Comparison of ENCODE assay signal across 7 mouse cellular contexts in the genomic region with DNA sequence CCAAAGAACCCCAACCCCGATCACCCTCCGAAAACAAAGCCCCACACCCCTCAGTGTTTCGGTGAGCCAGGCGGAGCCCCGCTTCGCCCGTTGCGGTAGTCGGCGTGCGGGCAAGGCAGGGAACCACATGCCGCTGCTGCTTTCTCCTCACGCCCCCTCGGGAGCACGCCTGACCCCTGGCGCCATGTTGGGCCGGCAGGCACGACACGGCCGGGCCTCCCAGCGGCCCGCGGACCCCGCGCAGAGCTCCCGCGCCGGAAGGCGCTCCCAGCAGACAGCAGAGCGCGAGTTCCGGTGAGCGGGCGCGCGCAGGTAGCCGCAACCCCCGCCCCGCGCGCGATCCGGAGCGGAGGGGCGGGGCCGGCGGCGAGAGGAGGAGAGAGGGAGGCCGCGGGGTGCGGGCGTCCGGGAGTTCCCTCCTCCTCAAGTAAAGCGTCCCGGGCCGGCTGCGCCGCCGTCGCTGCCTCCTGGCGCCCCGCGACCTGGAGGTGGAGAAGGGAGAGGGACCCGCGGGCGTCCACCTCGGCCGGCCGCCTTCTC. TPM values are rescaled to one million over a fixed set of nuclear protein-coding genes. Genes with fewer than 3 reads are reported as not detected.
DNase-seq lines count a peak whose midpoint lies in the region; ATAC-seq and TF ChIP-seq lines count a peak whose summit lies in the region.

Gene Yes1, plus strand, starts transcription at position 371 of the 540 bp plus-strand sequence.

- intact Hi-C loops in gastrocnemius, postnatal 36 days (cut with DNase I), result no loop called here

- peak within 1 kb of the TSS; percentile 92 for H3K4me3 ChIP-seq in intestine, embryonic 15.5 days (replicated peaks)
- H3K4me3 ChIP-seq in limb, embryonic 10.5 days, result peak within 1 kb of the TSS; percentile 76
- H3K4me3 ChIP-seq in midbrain, embryonic 12.5 days, result peak within 1 kb of the TSS; percentile 87
- peak within 1 kb of the TSS; percentile 85 for H3K4me3 ChIP-seq in small intestine, adult 2 months (ENCODE audit: low read depth, low read length)

- H3K9me3 ChIP-seq in intestine, embryonic 15.5 days, result no peaks in the 10 kb centered on the region
- H3K9me3 ChIP-seq in limb, embryonic 10.5 days (replicated peaks), result no peaks in the 10 kb centered on the region
- no peaks in the 10 kb centered on the region for H3K9me3 ChIP-seq in midbrain, embryonic 12.5 days

- TF ChIP-seq POLR2A in small intestine, adult 2 months (IDR thresholded peaks at IDR 0.05; ENCODE audit: low read depth, low read length), result peak; percentile 65

- H3K4me2 ChIP-seq in intestine, embryonic 15.5 days (replicated peaks), result peak within 1 kb of the TSS; percentile 71
- peak within 1 kb of the TSS; percentile 69 for H3K4me2 ChIP-seq in midbrain, embryonic 12.5 days (replicated peaks)

- ATAC-seq in intestine, embryonic 15.5 days, result peak; percentile 99
- peak; percentile 94 for ATAC-seq in midbrain, embryonic 12.5 days (ENCODE audit: low FRiP score, low read depth)

- no peaks in the 10 kb centered on the region for H3K27me3 ChIP-seq in intestine, embryonic 15.5 days (replicated peaks)
- H3K27me3 ChIP-seq in limb, embryonic 10.5 days (ENCODE audit: low read depth, poor library complexity, severe bottlenecking), result no peaks in the 10 kb centered on the region
- no peaks in the 10 kb centered on the region for H3K27me3 ChIP-seq in midbrain, embryonic 12.5 days
- H3K27me3 ChIP-seq in small intestine, adult 2 months (ENCODE audit: control insufficient read depth, insufficient read depth, low read length), result no peaks in the 10 kb centered on the region

- no peaks in the 10 kb centered on the region for H3K4me1 ChIP-seq in intestine, embryonic 15.5 days (replicated peaks)
- H3K4me1 ChIP-seq in limb, embryonic 10.5 days, result peaks cover 6% of the 10 kb centered on the region; the same call in 1 of the 2 replicates
- H3K4me1 ChIP-seq in midbrain, embryonic 12.5 days, result peaks cover 13% of the 10 kb centered on the region
- no peaks in the 10 kb centered on the region; the same call in 1 of the 2 replicates for H3K4me1 ChIP-seq in small intestine, adult 2 months (ENCODE audit: control insufficient read depth, insufficient read depth, insufficient read length, low read length)

- WGBS in intestine, embryonic 15.5 days, result under 1% methylated on average over 68 of the region's 69 CpGs
- WGBS in limb, embryonic 10.5 days, result 0% methylated on average over 53 of the region's 69 CpGs
- under 1% methylated on average over 47 of the region's 69 CpGs for WGBS in midbrain, embryonic 12.5 days
- WGBS in small intestine, adult 2 months, result 1% methylated on average over 56 of the region's 69 CpGs

- H3K27ac ChIP-seq in intestine, embryonic 15.5 days, result peak within 1 kb of the TSS; percentile 86
- H3K27ac ChIP-seq in limb, embryonic 10.5 days, result peak within 1 kb of the TSS; percentile 98
- peak within 1 kb of the TSS; percentile 93 for H3K27ac ChIP-seq in midbrain, embryonic 12.5 days (replicated peaks)
- H3K27ac ChIP-seq in small intestine, adult 2 months (ENCODE audit: insufficient read depth, low read depth, low read length), result peak within 1 kb of the TSS; percentile 74

- H3K36me3 ChIP-seq in intestine, embryonic 15.5 days, result no peaks in the 10 kb centered on the region
- H3K36me3 ChIP-seq in limb, embryonic 10.5 days, result no peaks in the 10 kb centered on the region
- no peaks in the 10 kb centered on the region for H3K36me3 ChIP-seq in midbrain, embryonic 12.5 days
- H3K36me3 ChIP-seq in small intestine, adult 2 months (ENCODE audit: control insufficient read depth, insufficient read depth, low read length), result no peaks in the 10 kb centered on the region

- H3K9ac ChIP-seq in intestine, embryonic 15.5 days, result peak within 1 kb of the TSS; percentile 91
- peak within 1 kb of the TSS; percentile 81 for H3K9ac ChIP-seq in midbrain, embryonic 12.5 days (replicated peaks)

- peak; percentile 93 for DNase-seq in adrenal gland, postnatal 10 days
- DNase-seq in embryo, embryonic 10.5 days (ENCODE audit: low spot score), result peak; percentile 90
- DNase-seq in gastrocnemius, postnatal 36 days, result peak; percentile 64
- DNase-seq in limb, embryonic 10.5 days (ENCODE audit: low spot score), result peak; percentile 91

- no peak for TF ChIP-seq CTCF in small intestine, adult 2 months (IDR thresholded peaks at IDR 0.05; ENCODE audit: extremely low read depth, insufficient read length, insufficient replicate concordance, low read depth, low read length)

RNA-seq across cellular contexts. Expression of gene Yes1, which starts in this region (rescaled TPM):
- total RNA-seq in adrenal gland, postnatal 10 days (2021), result 10 to 100 TPM; 43.1 to 44.3 TPM
- total RNA-seq in gastrocnemius, postnatal 36 days (2021), result 1 to 10 TPM; 7.1 to 8.8 TPM
- 31.5 and 35.4 TPM in 2 replicates for polyA plus RNA-seq in intestine, embryonic 15.5 days (2015; fragmentation: Nextera tagmentation; extraction: Ambion mirVana)
- polyA plus RNA-seq in limb, embryonic 10.5 days (2016; fragmentation: Nextera tagmentation; extraction: Ambion mirVana), result 33.7 and 35.7 TPM in 2 replicates
- 32.3 and 33.9 TPM in 2 replicates for polyA plus RNA-seq in midbrain, embryonic 12.5 days (2016; fragmentation: Nextera tagmentation; extraction: Ambion mirVana)
- polyA plus RNA-seq in small intestine, adult 2 months (2012; rRNA removed), result 2.2 and 5.0 TPM in 2 replicates

Comparison
In these comparisons a context has a peak if more than half of its experiments do, and no peak if none do; other contexts are left out.
1. Peak in every context shown above with its lines: DNase-seq, ATAC-seq, H3K4me3 ChIP-seq and H3K27ac ChIP-seq.
2. RNA of gene Yes1 (total RNA-seq): 43.1 to 44.3 TPM in adrenal gland, postnatal 10 days; 7.1 to 8.8 TPM in gastrocnemius, postnatal 36 days; every median in the first group is over 4 times any median in the second.